Mouse (Mus musculus) liver, embryonic 14.5 days (tissue): ENCODE measurements at regions not wholly inside any gene's neighbourhood (a gene's known extent, or its start where the extent isn't known, plus 50 kb on each side); places are given as distances from the start of the nearest gene placed in this dataset.

Source experiments
- ATAC-seq: fragments of 200-750 bp; cut with Nextera tagmentation; 2 replicates; pipeline ENCODE4 v1.8.0; 2017; ENCODE audit warnings: moderate number of reproducible peaks, mild to moderate bottlenecking, moderate library complexity; ENCODE audit not compliant: insufficient read depth
- DNase-seq, 3 experiments: peaks; one replicate each; pipeline ENCODE4 v3.0.0-alpha.2; 2012 to 2013; ENCODE audit warnings: low read depth in 3 of 3, low spot score in 3 of 3
- H3K27ac ChIP-seq: fragments of 300-500 bp; sonication (generic); 2 replicates; pipeline ENCODE4 v1.5.1; 2014; ENCODE audit warnings: moderate library complexity, mild to moderate bottlenecking, control low read depth, inconsistent platforms
- H3K27me3 ChIP-seq: fragments of 300-500 bp; sonication (generic); 2 replicates; pipeline ENCODE4 v1.6.1; 2014; ENCODE audit warnings: mild to moderate bottlenecking, low read length, moderate library complexity; ENCODE audit not compliant: control insufficient read depth, insufficient read depth
- H3K36me3 ChIP-seq: fragments of 300-500 bp; sonication (generic); replicated peaks from 2 replicates; pipeline ENCODE4 v1.6.1; 2014; ENCODE audit warnings: low read depth; ENCODE audit not compliant: control insufficient read depth, insufficient read depth
- H3K4me1 ChIP-seq, 2 experiments: fragments of 200-500 bp in 1 of 2; fragments of 300-500 bp in 1 of 2; sonication (generic) in 1 of 2; replicated peaks; 2 replicates each; pipeline ENCODE4 v1.6.1; 2012 to 2014; ENCODE audit warnings: antibody characterized with exemption in 1 of 2, inconsistent platforms in 1 of 2, low read length in 1 of 2; ENCODE audit not compliant: control insufficient read depth in 2 of 2, insufficient read depth in 2 of 2
- H3K4me2 ChIP-seq: fragments of 300-500 bp; sonication (generic); 2 replicates; pipeline ENCODE4 v1.6.1; 2014; ENCODE audit warnings: low read depth, mild to moderate bottlenecking, control low read depth, moderate library complexity
- H3K4me3 ChIP-seq, 2 experiments: fragments of 200-500 bp in 1 of 2; fragments of 300-500 bp in 1 of 2; sonication (generic) in 1 of 2; 2 replicates each; pipeline ENCODE4 v1.5.1; 2012 to 2014; ENCODE audit warnings: low read depth in 2 of 2, low read length in 2 of 2, mild to moderate bottlenecking in 2 of 2, control low read depth in 1 of 2, inconsistent platforms in 1 of 2, moderate library complexity in 1 of 2; ENCODE audit not compliant: insufficient read depth in 1 of 2
- H3K9ac ChIP-seq: fragments of 300-500 bp; sonication (generic); replicated peaks from 2 replicates; pipeline ENCODE4 v1.6.1; 2014; ENCODE audit warnings: mild to moderate bottlenecking, control low read depth, moderate library complexity
- H3K9me3 ChIP-seq: fragments of 300-500 bp; sonication (generic); 2 replicates; pipeline ENCODE4 v1.6.1; 2016; ENCODE audit warnings: low read length, mixed read lengths; ENCODE audit not compliant: control insufficient read depth
- CTCF ChIP-seq: IDR thresholded peaks from 2 replicates; pipeline ENCODE4 v1.5.1; 2016; ENCODE audit warnings: antibody characterized with exemption, low read depth, control low read depth
- EP300 ChIP-seq: IDR thresholded peaks from 2 replicates; pipeline ENCODE4 v1.6.1; 2016; ENCODE audit warnings: antibody characterized with exemption, low read depth
- WGBS: fragments of 180-500 bp; shearing (Covaris S2); extraction: QIAGEN DNeasy Blood & Tissue Kit; methylation state at CpG from one replicate; pipeline ENCODE4 v1.1.7; 2014; ENCODE audit not compliant: insufficient replicate concordance; 5-methylcytosine and 5-hydroxymethylcytosine counted together

- no peak for ATAC-seq
- H3K9me3 ChIP-seq: no peaks in the 10 kb centered on the region
- H3K27ac ChIP-seq: no peak overlapping the region
- H3K27me3 ChIP-seq: no peaks in the 10 kb centered on the region
- WGBS: 53% methylated on average over 3 of the region's 3 CpGs
- H3K4me1 ChIP-seq: no peaks in the 10 kb centered on the region
- no peak overlapping the region for H3K9ac ChIP-seq
- TF ChIP-seq CTCF (peak; percentile 33), EP300 (no peak)
- H3K4me3 ChIP-seq: no peak overlapping the region
- DNase-seq: no peak
- H3K4me2 ChIP-seq: no peak overlapping the region
- no peaks in the 10 kb centered on the region for H3K36me3 ChIP-seq
Observed at GRCm38 (mm10) chr17:4770052-4770451, 224.1 kb upstream of the Arid1b start.

- no peak overlapping the region for H3K4me3 ChIP-seq
- no peak overlapping the region for H3K4me2 ChIP-seq
- no peaks in the 10 kb centered on the region for H3K27me3 ChIP-seq
- peak in 2 of 3 experiments; percentile 7 to 17 for DNase-seq
- 3% methylated on average over 14 of the region's 14 CpGs for WGBS
- H3K4me1 ChIP-seq: no peaks in the 10 kb centered on the region
- no peak for ATAC-seq
- no peak overlapping the region for H3K27ac ChIP-seq
- TF ChIP-seq CTCF: peak; percentile 93
- no peak for TF ChIP-seq EP300
- no peaks in the 10 kb centered on the region for H3K9me3 ChIP-seq
- H3K36me3 ChIP-seq: no peaks in the 10 kb centered on the region
- H3K9ac ChIP-seq: no peak overlapping the region
Observed at GRCm38 (mm10) chr17:4778161-4778560, 216.0 kb upstream of the Arid1b start.

- Histone ChIP-seq H3K4me3 (no peak overlapping the region), H3K4me1 (no peaks in the 10 kb centered on the region), H3K9me3 (no peaks in the 10 kb centered on the region), H3K4me2 (no peak overlapping the region), H3K36me3 (no peaks in the 10 kb centered on the region), H3K27ac (no peak overlapping the region), H3K27me3 (no peaks in the 10 kb centered on the region), H3K9ac (no peak overlapping the region)
- 77% methylated on average over 10 of the region's 10 CpGs for WGBS
- no peak for DNase-seq
- no peak for TF ChIP-seq EP300
- no peak for TF ChIP-seq CTCF
- ATAC-seq: no peak
Observed at GRCm38 (mm10) chr17:4779017-4779416, 215.1 kb upstream of the Arid1b start.

- no peaks in the 10 kb centered on the region for H3K4me1 ChIP-seq
- no peaks in the 10 kb centered on the region for H3K36me3 ChIP-seq
- H3K27ac ChIP-seq: no peak overlapping the region
- H3K4me2 ChIP-seq: no peak overlapping the region
- ATAC-seq (no peak), DNase-seq (no peak)
- 52% methylated on average over 3 of the region's 3 CpGs for WGBS
- no peaks in the 10 kb centered on the region for H3K9me3 ChIP-seq
- no peak overlapping the region for H3K9ac ChIP-seq
- no peak overlapping the region for H3K4me3 ChIP-seq
- H3K27me3 ChIP-seq: no peaks in the 10 kb centered on the region
- TF ChIP-seq CTCF (no peak), EP300 (no peak)
Observed at GRCm38 (mm10) chr17:4781586-4781985, 212.5 kb upstream of the Arid1b start.

GRCm38 (mm10) chr17:4784296-4784695 is 209.8 kb upstream of the Arid1b start:
- Histone ChIP-seq H3K9ac (no peak overlapping the region), H3K9me3 (no peaks in the 10 kb centered on the region), H3K4me1 (no peaks in the 10 kb centered on the region), H3K4me2 (no peak overlapping the region), H3K27me3 (no peaks in the 10 kb centered on the region), H3K4me3 (no peak overlapping the region), H3K36me3 (no peaks in the 10 kb centered on the region), H3K27ac (no peak overlapping the region)
- DNase-seq (no peak), ATAC-seq (no peak)
- 60% methylated on average over 5 of the region's 5 CpGs for WGBS
- TF ChIP-seq CTCF: no peak
- TF ChIP-seq EP300: no peak
